Comparison of ENCODE assay signal across 8 mouse cellular contexts in genomic region chr11:3805362-3805761, GRCm38 (mm10). TPM values are rescaled to one million over a fixed set of nuclear protein-coding genes. Genes with fewer than 3 reads are reported as not detected.
A peak's percentile ranks its signal among the peaks of the same experiment; 100 is the strongest.
DNase-seq lines count a peak whose midpoint lies in the region; ATAC-seq and TF ChIP-seq lines count a peak whose summit lies in the region.

No protein-coding gene starts in this region.

- no peaks in the 10 kb centered on the region for H3K9me3 ChIP-seq in hindbrain, embryonic 14.5 days (ENCODE audit: control insufficient read depth, low read length)
- H3K9me3 ChIP-seq in hindbrain, embryonic 12.5 days (replicated peaks), result no peaks in the 10 kb centered on the region
- no peaks in the 10 kb centered on the region for H3K9me3 ChIP-seq in ES-E14 (ENCODE audit: control insufficient read depth, insufficient read depth, low read depth, low read length)
- H3K9me3 ChIP-seq in forebrain, embryonic 16.5 days (ENCODE audit: control insufficient read depth, low read length), result no peaks in the 10 kb centered on the region

- no peaks in the 10 kb centered on the region for H3K4me1 ChIP-seq in hindbrain, embryonic 14.5 days (replicated peaks; ENCODE audit: control insufficient read depth, insufficient read depth, low read length)
- peaks cover 4% of the 10 kb centered on the region; the same call in 1 of the 2 replicates for H3K4me1 ChIP-seq in hindbrain, embryonic 12.5 days
- no peaks in the 10 kb centered on the region for H3K4me1 ChIP-seq in ES-E14 (ENCODE audit: control insufficient read depth in 2 of 2, insufficient read depth in 2 of 2, low read length in 2 of 2, poor library complexity in 1 of 2)
- no peaks in the 10 kb centered on the region for H3K4me1 ChIP-seq in forebrain, embryonic 16.5 days (replicated peaks; ENCODE audit: control insufficient read depth, insufficient read depth, low read length)

- peak; percentile 79 for DNase-seq in hindbrain, embryonic 14.5 days (ENCODE audit: low spot score)
- DNase-seq in 3T3-L1 (ENCODE audit: low read depth, low spot score) (peak; percentile 59), ES-E14 (ENCODE audit: low read depth, low spot score) (peak; percentile 59)
- DNase-seq in cerebellum, adult 9-10 months, result peak; percentile 78
- peak; percentile 47 for DNase-seq in layer of hippocampus, adult 9-10 months (ENCODE audit: low spot score)
- DNase-seq in thymus, postnatal 0 days (ENCODE audit: low spot score), result peak; percentile 39

- H3K4me3 ChIP-seq in hindbrain, embryonic 14.5 days (replicated peaks; ENCODE audit: low read length), result no peak overlapping the region
- no peak overlapping the region for H3K4me3 ChIP-seq in hindbrain, embryonic 12.5 days
- H3K4me3 ChIP-seq in ES-E14 (ENCODE audit: insufficient read depth in 1 of 2, low read depth in 1 of 2, low read length in 2 of 2, poor library complexity in 1 of 2, severe bottlenecking in 1 of 2), result no peak overlapping the region
- no peak overlapping the region for H3K4me3 ChIP-seq in forebrain, embryonic 16.5 days (replicated peaks; ENCODE audit: low read length)

- no peaks in the 10 kb centered on the region for H3K36me3 ChIP-seq in hindbrain, embryonic 14.5 days (replicated peaks; ENCODE audit: control insufficient read depth, insufficient read depth)
- no peaks in the 10 kb centered on the region for H3K36me3 ChIP-seq in hindbrain, embryonic 12.5 days
- no peaks in the 10 kb centered on the region for H3K36me3 ChIP-seq in ES-E14 (ENCODE audit: control insufficient read depth, insufficient read depth, low read length, poor library complexity, severe bottlenecking)
- H3K36me3 ChIP-seq in forebrain, embryonic 16.5 days (ENCODE audit: control insufficient read depth, insufficient read depth), result no peaks in the 10 kb centered on the region

- H3K27me3 ChIP-seq in hindbrain, embryonic 14.5 days (ENCODE audit: control insufficient read depth, insufficient read depth, low read length), result no peaks in the 10 kb centered on the region
- no peaks in the 10 kb centered on the region for H3K27me3 ChIP-seq in hindbrain, embryonic 12.5 days
- no peaks in the 10 kb centered on the region for H3K27me3 ChIP-seq in forebrain, embryonic 16.5 days (replicated peaks; ENCODE audit: control insufficient read depth, insufficient read depth, low read length)

- H3K4me2 ChIP-seq in hindbrain, embryonic 14.5 days (replicated peaks), result no peak overlapping the region
- H3K4me2 ChIP-seq in hindbrain, embryonic 12.5 days (replicated peaks), result no peak overlapping the region
- no peak overlapping the region for H3K4me2 ChIP-seq in forebrain, embryonic 16.5 days (ENCODE audit: low read length)

- in situ Hi-C loops in ES-E14 (cut with MboI; ENCODE audit: low sequenced_read_pairs in 2 of 2, unreplicated experiment in 2 of 2), result no loop called here

- no peak for ATAC-seq in hindbrain, embryonic 14.5 days (ENCODE audit: low FRiP score)
- ATAC-seq in hindbrain, embryonic 12.5 days (ENCODE audit: low FRiP score), result no peak
- ATAC-seq in forebrain, embryonic 16.5 days, result no peak

- H3K27ac ChIP-seq in hindbrain, embryonic 14.5 days, result no peak overlapping the region
- H3K27ac ChIP-seq in hindbrain, embryonic 12.5 days, result no peak overlapping the region
- H3K27ac ChIP-seq in ES-E14 (ENCODE audit: insufficient read depth, low read depth, low read length, poor library complexity, severe bottlenecking), result no peak overlapping the region
- no peak overlapping the region for H3K27ac ChIP-seq in forebrain, embryonic 16.5 days (ENCODE audit: low read length)

- 22% methylated on average over 3 of the region's 3 CpGs for WGBS in hindbrain, embryonic 14.5 days
- 28% methylated on average over 3 of the region's 3 CpGs for WGBS in hindbrain, embryonic 12.5 days
- 29% methylated on average over 3 of the region's 3 CpGs for WGBS in forebrain, embryonic 16.5 days

- H3K9ac ChIP-seq in hindbrain, embryonic 14.5 days, result no peak overlapping the region
- no peak overlapping the region for H3K9ac ChIP-seq in hindbrain, embryonic 12.5 days
- H3K9ac ChIP-seq in ES-E14 (ENCODE audit: insufficient read depth, low read depth, low read length, poor library complexity, severe bottlenecking), result no peak overlapping the region
- no peak overlapping the region for H3K9ac ChIP-seq in forebrain, embryonic 16.5 days (replicated peaks; ENCODE audit: low read depth, low read length)

TF ChIP-seq in ES-E14, 5 proteins besides CTCF, POLR2A, EP300 and RAD21:
- 0 out of 2 replicates have a peak, but pooled peaks have one; percentile 46 for TF ChIP-seq ZC3H11A (IDR thresholded peaks at IDR 0.05; ENCODE audit: borderline replicate concordance, low read depth, low read length)
- no peak for TF ChIP-seq MAFK (IDR thresholded peaks at IDR 0.05; ENCODE audit: insufficient read depth, low read depth, low read length)
TF ChIP-seq in ES-E14: peak in this region for 1.

RNA-seq across cellular contexts. Expression of gene Osbp2, which starts 58.3 kb away (rescaled TPM):
- 23.8 and 27.9 TPM in 2 replicates for polyA plus RNA-seq in hindbrain, embryonic 14.5 days (2014; fragmentation: Nextera tagmentation; extraction: Ambion mirVana)
- polyA plus RNA-seq in hindbrain, embryonic 12.5 days (2016; fragmentation: Nextera tagmentation; extraction: Ambion mirVana), result 7.0 and 8.8 TPM in 2 replicates
- 0.27 and 0.37 TPM in 2 replicates for total RNA-seq in ES-E14 (2012; rRNA removed)
- 0.10 and 0.28 TPM in 2 replicates for polyA plus RNA-seq in thymus, postnatal 0 days (2015; fragmentation: Nextera tagmentation; extraction: Ambion mirVana)
- polyA plus RNA-seq in forebrain, embryonic 16.5 days (2015; fragmentation: Nextera tagmentation; extraction: Ambion mirVana), result 11.8 and 19.5 TPM in 2 replicates
